Mouse (Mus musculus) cerebellum, adult 9-10 months (tissue): ENCODE data around the gene Robo1.
A peak's percentile ranks its signal among the peaks of the same experiment; 100 is the strongest.

Experiments used
- DNase-seq: peaks from one replicate; pipeline ENCODE4 v3.0.0; 2022

Gene Robo1

DNA sequence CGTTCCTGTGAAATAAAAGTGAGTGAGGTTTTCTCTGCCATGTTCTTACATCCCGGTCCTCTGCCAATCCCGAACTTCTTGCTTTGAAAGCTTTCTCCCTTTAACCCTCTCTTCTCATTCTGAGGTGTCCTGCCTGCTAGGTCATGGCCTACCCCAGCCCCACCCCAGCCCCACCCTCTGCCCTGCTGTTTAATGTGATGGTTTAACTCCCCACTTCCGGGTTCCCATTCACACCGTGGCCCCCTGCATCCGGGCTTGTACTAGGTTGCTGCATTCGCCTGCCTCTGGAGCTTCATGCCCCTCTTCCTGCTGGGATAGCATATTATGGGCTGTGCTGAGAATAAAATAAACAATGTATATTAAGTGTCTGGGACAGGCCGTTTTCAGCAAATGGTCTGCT is 706.4 kb downstream of the Robo1 start:
- DNase-seq, result no peak

DNA sequence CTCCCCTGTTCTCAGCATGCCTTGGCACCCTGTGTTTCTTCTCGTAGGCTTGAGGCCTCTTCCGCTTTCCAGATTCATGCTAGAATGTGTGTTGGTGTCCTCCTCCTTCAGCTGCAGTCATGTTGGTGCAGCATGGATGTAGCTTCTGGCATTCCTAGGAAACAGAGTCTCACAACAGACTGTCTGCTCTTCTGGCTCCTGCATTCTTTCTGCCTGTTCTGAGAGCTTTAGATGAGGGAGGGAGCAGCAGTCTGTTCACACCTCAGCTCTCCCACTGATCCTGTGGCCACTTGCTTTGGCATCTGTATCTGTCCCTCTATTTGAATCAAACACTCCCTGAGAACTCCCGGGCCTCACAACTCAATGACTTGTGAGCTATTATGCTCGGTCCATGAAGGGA is 707.9 kb downstream of the Robo1 start:
- DNase-seq, result no peak

DNA sequence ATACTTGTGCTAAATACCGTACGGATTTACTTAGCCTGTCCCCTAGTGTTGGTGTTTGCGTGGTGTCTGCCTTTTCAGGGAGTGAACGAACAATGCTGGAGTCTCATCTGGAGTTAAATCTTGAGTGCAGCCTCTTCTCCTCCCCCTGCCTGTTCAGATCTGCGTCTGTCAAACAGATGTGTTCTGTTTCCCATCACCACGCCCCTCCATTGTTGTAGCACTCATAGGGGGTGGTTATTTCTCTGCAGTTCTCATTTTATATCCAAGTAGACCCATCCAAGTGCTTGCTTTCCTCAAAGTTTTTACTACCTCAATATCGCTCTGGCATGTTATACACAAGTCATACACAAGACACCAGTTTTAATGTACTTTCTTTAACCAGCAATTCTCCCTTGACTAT is 708.7 kb downstream of the Robo1 start:
- DNase-seq, result no peak

DNA sequence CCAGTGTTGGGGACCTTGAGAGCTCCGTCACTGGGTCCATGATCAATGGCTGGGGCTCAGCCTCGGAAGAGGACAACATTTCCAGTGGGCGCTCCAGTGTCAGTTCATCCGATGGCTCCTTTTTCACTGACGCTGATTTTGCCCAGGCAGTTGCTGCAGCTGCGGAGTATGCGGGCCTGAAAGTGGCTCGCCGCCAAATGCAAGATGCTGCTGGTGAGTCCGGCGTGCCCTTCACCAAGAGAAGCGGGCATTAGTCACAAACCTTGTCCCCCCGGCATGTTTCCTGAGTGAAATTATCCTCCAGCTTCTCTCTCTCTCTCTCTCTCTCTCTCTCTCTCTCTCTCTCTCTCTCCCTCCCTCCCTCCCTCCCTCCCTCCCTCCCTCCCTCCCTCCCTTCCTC is 716.2 kb downstream of the Robo1 start:
- DNase-seq, result no peak

DNA sequence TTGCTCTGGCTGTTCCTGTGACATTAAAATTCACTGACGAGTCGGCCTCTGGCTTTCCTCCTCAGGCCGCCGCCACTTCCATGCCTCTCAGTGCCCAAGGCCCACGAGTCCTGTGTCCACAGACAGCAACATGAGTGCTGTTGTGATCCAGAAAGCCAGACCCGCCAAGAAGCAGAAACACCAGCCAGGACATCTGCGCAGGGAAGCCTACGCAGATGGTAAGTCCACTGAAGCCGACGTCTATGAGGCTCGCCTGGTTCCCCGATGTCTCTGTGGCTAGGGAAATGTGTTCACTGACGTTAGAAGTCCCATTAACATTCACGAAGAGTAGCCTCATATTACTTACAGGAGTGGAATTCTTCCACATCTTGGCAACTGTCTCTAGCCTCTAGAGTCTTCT is 719.6 kb downstream of the Robo1 start:
- no peak for DNase-seq

DNA sequence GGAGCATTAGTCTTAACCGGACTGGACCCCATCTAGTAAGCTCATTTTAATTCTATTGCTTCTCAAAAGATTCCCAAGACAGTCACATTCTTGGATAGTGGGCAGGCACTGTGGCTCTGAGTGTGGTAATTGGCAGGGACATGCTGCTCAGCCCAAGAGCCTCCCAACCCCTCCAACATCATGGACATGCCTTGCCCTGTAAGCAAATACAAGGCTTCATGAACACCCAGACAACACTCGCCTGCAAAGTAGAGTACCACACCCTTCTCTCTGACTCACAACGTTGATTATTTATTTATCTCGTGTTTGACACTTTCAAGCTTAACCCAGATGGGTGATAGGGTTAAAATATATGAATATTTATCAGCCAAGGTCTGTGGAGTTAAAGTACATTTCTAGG is 722.9 kb downstream of the Robo1 start:
- no peak for DNase-seq

DNA sequence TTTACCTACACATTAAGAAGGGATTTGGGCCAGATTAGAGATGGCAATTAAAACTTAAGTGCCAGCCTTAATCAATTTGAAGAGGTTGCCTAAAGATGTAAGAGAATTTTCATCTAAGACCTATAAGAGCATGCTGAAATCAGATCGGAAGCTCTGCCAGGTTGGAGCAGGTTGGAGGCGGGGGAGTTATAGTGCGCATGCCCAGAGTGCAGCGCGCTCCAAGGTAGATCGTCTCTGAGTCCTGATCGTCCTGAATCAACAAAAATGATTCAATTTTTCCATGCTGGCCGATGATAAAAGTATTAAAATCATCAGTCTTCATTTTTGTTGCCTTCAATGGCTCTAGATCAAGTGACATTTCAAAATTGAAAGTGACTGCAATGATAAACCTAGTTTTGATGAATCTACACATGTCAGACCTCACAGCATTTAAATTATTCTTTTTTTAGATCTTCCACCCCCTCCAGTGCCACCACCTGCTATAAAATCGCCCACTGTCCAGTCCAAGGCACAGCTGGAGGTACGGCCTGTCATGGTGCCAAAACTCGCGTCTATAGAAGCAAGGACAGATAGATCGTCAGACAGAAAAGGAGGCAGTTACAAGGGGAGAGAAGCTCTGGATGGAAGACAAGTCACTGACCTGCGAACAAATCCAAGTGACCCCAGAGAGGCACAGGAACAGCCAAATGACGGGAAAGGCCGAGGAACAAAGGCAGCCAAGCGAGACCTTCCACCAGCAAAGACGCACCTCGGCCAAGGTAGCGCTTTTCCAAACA is 727.3 kb downstream of the Robo1 start:
- DNase-seq, result peak; percentile 91

DNA sequence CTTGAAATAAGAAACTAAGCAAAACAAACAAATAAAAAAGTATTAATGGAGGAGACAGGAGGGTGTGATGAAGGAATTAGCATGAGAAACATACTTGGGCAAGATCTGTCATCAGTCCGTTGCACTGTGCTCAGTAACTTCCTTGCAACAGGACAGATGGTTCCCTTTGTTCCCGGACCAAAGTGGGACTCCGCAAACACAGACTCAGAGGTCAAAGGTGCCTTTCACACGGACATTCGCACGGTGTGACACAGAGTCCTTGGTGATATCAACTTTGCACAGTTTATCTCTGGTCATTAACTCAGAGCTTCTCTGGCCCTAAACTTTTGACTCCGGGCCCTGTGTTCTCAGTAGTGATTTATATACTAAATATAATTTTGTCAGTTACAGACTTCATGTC is 730.4 kb downstream of the Robo1 start:
- no peak for DNase-seq

DNA sequence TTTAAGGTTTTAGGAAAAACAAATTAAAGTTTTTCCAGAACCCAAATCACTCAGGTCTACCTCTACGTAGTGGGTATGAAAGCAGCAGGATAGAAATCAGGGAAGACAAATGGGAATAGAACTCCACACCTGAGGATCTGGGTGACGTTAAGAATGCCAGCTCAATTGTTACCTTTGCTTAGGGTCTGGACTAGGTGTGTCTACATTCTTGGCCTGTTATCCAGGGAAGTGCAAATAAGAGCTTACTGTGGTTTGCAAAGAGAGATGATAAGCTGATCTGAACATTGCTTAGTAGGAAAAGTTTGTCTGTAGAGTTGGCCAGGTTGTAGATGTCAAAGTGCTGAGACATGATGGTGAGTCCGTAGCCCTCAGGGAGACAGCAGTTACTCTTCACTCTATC is 754.4 kb downstream of the Robo1 start:
- DNase-seq, result no peak

DNA sequence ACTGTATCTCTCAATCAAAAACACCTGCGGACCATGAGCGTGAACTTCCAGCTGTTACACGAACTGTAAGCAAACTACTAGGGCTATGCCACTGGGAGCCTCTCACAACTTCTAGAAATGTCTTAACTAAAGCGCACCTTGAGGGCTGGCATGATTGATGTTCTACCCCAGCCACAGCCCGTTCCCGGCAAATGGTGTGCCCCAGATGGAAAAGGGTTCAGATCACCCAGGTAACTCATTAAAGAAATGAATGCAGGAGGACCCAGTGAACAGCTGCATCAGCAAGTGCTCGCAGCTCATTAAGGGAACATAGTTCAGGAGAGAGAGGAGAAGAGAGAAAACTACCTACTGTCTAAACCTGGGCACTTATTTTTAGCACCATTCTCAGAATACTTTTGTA is 759.7 kb downstream of the Robo1 start:
- no peak for DNase-seq

DNA sequence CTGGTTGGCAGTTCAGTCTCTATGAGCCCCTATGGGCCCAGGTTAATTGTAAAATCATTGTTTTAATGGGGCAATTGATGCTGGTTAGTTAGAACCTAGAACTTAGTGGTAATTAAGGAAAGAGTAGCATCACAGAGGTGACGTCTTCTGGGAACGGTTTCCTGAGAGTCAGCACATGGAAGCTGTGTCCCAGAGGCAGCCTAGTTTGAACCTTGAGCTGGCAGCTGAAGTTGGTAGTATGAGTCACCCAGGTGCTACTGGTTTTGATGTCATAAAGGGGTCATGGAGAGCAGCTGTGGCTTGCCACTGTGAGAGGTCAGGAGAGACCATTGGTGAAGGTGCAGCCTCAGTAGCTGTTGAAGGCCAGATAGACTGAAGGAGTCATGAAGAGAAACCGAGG is 763.9 kb downstream of the Robo1 start:
- DNase-seq, result no peak

DNA sequence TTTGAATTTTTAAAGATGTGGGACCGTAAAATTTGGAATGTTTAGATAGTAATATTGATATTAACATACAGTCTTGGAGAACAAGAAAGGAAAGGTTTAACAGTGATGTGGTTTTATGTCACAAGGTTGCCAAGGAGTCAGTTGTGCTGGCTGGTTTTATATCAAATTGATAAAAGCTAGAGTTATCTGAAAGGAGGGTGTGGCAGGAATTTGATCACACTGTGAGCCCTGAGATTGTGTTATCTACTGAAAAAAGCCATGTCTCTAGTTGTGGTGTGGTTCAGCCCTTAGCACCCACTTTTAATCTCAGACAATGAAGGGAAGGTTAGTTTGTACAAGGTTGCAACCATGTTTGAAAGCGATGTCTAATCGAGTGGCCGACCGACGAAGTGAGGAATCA is 764.8 kb downstream of the Robo1 start:
- DNase-seq, result no peak

DNA sequence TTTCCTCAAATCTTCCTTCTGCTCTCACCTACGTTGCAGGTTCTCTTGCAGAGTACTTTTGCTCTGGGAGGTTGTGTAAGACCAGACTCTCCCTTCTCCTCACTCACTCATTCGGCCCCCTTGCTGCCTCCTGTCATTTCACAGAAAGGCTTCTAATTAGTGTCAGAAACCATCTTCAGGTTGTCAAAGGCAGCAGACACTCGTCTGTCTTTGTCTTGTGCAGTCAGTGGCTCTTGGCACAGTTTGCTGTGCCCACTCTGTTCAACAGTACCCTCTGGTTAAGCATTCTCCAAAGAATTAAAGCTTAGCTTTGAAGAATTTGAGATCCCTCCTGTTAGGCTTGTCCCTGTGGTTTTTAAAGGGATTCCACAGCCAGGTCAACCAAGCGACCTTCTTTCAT is 774.3 kb downstream of the Robo1 start:
- DNase-seq, result no peak

DNA sequence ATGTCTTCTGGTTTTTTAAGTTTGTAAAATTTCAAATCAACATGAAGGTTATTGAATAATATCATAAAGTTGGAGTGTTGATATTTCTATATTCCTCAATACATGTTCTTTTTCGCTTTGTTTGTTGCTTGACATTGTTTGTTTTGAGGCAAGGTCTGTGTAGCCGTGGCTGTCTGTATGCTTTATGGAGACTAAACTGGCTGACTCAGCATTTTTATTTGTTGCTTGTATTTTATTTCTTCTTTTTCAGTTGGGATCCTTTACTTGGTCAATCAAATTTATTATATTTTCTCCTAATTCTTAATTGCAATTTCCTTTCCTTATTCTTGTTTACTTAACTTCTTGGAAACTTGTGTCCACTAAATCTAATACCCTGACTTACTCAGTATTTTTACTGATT is 775.0 kb downstream of the Robo1 start:
- DNase-seq, result no peak
